Mouse (Mus musculus): ENCODE measurements around the gene Peak1.
A peak's percentile ranks its signal among the peaks of the same experiment; 100 is the strongest.
"Not testable (repeated sequence)": the region's sequence is repeated elsewhere in the genome, so short reads cannot be mapped to it uniquely, and the experiment has no call there.

Peak1 gene

GRCm38 (mm10) chr9:56417948-56418737 lies at the start of gene Peak1, which contains the start of gene Hmg20a:
Gene Peak1 (minus strand): TSS chr9:56418067.
Gene Hmg20a (plus strand): TSS chr9:56418609.
- DNase-seq: peak; percentile 100

GRCm38 (mm10) chr9:56466251-56466650 lies 48.4 kb upstream of the Peak1 start:
- no peak for DNase-seq

- DNase-seq: peak; percentile 47 to 48
Observed at GRCm38 (mm10) chr9:56464863-56465654, 47.2 kb upstream of the Peak1 start.

GRCm38 (mm10) chr9:56463686-56464515 lies 46.0 kb upstream of the Peak1 start:
- DNase-seq: peak; percentile 18 to 55

GRCm38 (mm10) chr9:56463046-56463445 lies 45.2 kb upstream of the Peak1 start:
- no peak for DNase-seq

GRCm38 (mm10) chr9:56462606-56463005 lies 44.7 kb upstream of the Peak1 start:
- DNase-seq: peak; percentile 33 to 35

GRCm38 (mm10) chr9:56460987-56461386 lies 43.1 kb upstream of the Peak1 start:
- no peak for DNase-seq

GRCm38 (mm10) chr9:56456426-56456825 lies 38.6 kb upstream of the Peak1 start:
- peak; percentile 41 to 51 for DNase-seq

- no peak for DNase-seq
Observed at GRCm38 (mm10) chr9:56453038-56453815, 35.4 kb upstream of the Peak1 start.

- no peak for DNase-seq
Observed at GRCm38 (mm10) chr9:56451570-56451969, 33.7 kb upstream of the Peak1 start.

- no peak for DNase-seq
Observed at GRCm38 (mm10) chr9:56439699-56440098, 21.8 kb upstream of the Peak1 start.

- DNase-seq: not testable (repeated sequence)
Observed at GRCm38 (mm10) chr9:56437300-56437892, 19.5 kb upstream of the Peak1 start.

- DNase-seq: peak in 1 of 2 experiments; percentile 35
Observed at GRCm38 (mm10) chr9:56435821-56436526, 18.1 kb upstream of the Peak1 start.

GRCm38 (mm10) chr9:56424861-56425260 lies 7.0 kb upstream of the Peak1 start:
- no peak for DNase-seq

GRCm38 (mm10) chr9:56421991-56422390 lies 4.1 kb upstream of the Peak1 start:
- DNase-seq: no peak

GRCm38 (mm10) chr9:56420892-56421601 lies 3.2 kb upstream of the Peak1 start:
- no peak for DNase-seq

- DNase-seq: no peak
Observed at GRCm38 (mm10) chr9:56420236-56420635, 2.4 kb upstream of the Peak1 start.

GRCm38 (mm10) chr9:56418738-56419239 lies 922 bp upstream of the Peak1 start:
- DNase-seq: peak; percentile 75 to 80

- DNase-seq: peak; percentile 82 to 93
Observed at GRCm38 (mm10) chr9:56417415-56417947, 386 bp downstream of the Peak1 start.
